Mouse (Mus musculus): ENCODE data around the gene Fbxl4. TPM values are rescaled to one million over a fixed set of nuclear protein-coding genes. Genes with fewer than 3 reads are reported as not detected.
"Not testable (repeated sequence)": the region's sequence is repeated elsewhere in the genome, so short reads cannot be mapped to it uniquely, and the experiment has no call there.

The Fbxl4 gene
- 11.6 and 11.9 TPM in 2 replicates for polyA plus RNA-seq (2016; fragmentation: Nextera tagmentation; extraction: Ambion mirVana)

DNA sequence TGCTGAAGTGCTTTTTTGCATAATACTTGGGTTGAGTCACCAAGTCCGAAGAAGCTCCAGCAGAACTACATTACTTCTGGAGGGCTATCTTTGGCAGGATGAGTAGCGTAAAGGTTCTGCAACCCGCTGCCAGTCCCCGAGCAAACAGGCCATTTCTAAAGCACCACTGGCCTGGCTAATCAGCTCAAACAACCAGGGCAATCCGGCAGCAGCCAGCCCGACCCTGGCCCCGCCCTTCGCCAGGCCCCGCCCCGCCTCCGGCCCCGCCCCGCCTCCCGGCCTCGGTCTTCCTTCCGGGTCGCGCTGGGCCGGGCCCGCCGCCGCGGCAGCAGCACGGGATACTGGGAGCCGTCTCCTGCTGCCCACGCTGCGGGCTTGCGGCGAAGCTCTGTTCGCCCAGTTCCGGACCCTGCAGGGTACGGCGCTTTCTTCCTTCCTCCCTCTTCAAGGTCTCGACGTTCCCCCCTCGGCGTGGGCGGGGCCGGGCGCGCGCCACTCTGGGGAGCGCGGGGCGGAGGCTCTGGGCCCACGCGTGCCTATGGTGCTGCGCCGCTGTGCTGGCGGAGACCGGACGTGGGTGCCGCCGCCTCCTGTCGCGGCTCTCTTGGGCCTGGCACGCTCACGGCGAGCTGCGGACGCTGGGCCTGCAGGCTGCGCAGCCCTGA, at the start of gene Fbxl4:
Gene Fbxl4, plus strand, starts transcription at position 278 of the 665 bp plus-strand sequence.
- H3K4me3 ChIP-seq: peak within 1 kb of the TSS; percentile 80
- peaks cover 11% of the 10 kb centered on the region; the same call in 1 of the 2 replicates for H3K4me1 ChIP-seq
- H3K36me3 ChIP-seq: no peaks in the 10 kb centered on the region
- H3K9me3 ChIP-seq: no peaks in the 10 kb centered on the region
- 1% methylated on average over 51 of the region's 62 CpGs for WGBS
- peak within 1 kb of the TSS; percentile 92 for H3K27ac ChIP-seq (replicated peaks)
- H3K27me3 ChIP-seq: no peaks in the 10 kb centered on the region
- H3K9ac ChIP-seq (replicated peaks): peak within 1 kb of the TSS; percentile 91
- ATAC-seq (ENCODE audit: low FRiP score, low read depth): peak; percentile 98
- H3K4me2 ChIP-seq (replicated peaks): peak within 1 kb of the TSS; percentile 70

DNA sequence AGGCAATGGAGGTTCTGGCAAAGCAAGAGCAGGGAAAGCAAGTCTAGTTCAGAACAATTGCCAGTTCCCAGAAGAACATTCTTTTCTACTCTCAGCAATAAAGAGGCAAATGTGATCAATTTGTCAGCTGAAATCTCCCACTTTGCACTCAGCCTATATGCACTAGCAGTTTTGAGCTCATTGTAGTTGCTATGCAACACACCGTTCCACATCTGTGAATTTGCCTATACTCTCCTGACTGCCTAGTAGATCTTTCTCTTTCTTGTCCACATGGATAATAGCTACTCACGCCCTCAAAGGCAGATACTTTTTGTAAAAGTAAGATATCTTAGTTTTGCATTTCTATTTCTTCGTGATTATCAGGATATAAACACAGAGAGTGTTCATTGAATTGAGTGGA, 42.8 kb upstream of the Fbxl4 start:
- no peak for ATAC-seq (ENCODE audit: low FRiP score, low read depth)

DNA sequence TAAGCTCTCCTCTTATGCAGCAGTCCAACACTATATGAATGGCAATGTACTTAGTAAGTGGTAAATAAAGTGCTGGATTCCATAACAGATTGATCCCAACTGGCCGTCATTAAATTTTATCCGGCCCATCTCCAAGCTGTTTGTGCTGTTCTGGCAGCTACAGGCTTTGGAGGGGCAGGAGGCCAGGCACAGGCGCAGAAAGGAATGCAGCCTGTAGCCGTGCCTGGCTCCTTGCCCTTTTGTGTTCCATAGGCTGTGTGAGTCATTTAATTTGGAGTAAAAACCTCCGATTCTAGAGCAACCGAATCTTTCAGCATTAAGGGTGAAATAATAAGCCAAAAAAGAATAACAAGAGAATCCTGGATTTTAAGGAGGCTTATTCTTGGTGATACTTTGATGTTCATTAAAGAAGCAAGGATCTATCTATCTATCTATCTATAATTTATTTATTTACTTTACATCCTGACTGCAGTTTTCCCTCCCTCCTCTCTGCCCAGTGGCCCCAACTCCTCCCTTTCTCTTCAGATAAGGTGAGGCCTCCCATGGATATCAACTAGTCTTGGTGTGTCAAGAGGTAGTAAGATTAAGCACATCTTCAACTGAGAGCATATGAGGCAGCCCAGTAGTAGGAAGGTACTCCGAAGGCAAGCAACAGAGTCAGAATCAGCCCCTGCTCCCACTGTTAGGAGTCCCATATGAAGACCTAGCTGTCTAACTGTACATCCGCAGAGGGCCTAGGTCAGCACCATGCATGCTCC, 14.3 kb upstream of the Fbxl4 start:
- ATAC-seq (ENCODE audit: low FRiP score, low read depth): no peak
- Histone ChIP-seq H3K27me3 (no peaks in the 10 kb centered on the region), H3K4me3 (no peak overlapping the region), H3K9ac (replicated peaks) (no peak overlapping the region), H3K4me2 (replicated peaks) (no peak overlapping the region), H3K4me1 (no peaks in the 10 kb centered on the region), H3K9me3 (no peaks in the 10 kb centered on the region), H3K27ac (replicated peaks) (no peak overlapping the region), H3K36me3 (no peaks in the 10 kb centered on the region)
- WGBS: 80% methylated on average over 8 of the region's 8 CpGs

More for the DNA sequence above, 42.8 kb upstream of the Fbxl4 start:
- 83% methylated on average over 3 of the region's 3 CpGs for WGBS
- Histone ChIP-seq H3K9ac (replicated peaks) (no peak overlapping the region), H3K9me3 (no peaks in the 10 kb centered on the region), H3K4me2 (replicated peaks) (no peak overlapping the region), H3K27me3 (no peaks in the 10 kb centered on the region), H3K27ac (replicated peaks) (no peak overlapping the region), H3K36me3 (no peaks in the 10 kb centered on the region), H3K4me3 (no peak overlapping the region), H3K4me1 (no peaks in the 10 kb centered on the region)

DNA sequence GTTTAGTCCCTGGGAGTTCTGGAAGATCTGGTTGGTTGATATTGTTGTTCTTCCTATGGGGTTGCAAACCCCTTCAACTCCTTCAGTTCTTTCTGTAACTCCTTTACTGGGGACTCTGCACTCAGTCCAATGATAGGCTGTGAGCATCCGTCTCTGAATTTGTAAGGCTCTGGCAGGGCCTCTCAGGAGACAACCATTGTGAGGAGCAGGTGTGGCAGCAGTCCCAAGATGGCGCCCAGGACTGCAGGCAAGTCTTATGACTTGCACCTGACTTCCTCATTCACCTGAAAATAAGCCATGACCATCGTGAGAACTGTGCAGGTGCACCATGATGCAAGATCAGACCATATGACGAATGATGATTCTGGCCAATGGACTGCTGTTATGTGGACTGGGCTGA, 8.3 kb upstream of the Fbxl4 start:
- not testable (repeated sequence) for H3K4me2 ChIP-seq (replicated peaks); H3K9me3 ChIP-seq; H3K36me3 ChIP-seq; H3K27ac ChIP-seq (replicated peaks); H3K9ac ChIP-seq (replicated peaks); ATAC-seq (ENCODE audit: low FRiP score, low read depth); H3K4me1 ChIP-seq; H3K27me3 ChIP-seq; H3K4me3 ChIP-seq
- WGBS: 88% methylated on average over 4 of the region's 4 CpGs

DNA sequence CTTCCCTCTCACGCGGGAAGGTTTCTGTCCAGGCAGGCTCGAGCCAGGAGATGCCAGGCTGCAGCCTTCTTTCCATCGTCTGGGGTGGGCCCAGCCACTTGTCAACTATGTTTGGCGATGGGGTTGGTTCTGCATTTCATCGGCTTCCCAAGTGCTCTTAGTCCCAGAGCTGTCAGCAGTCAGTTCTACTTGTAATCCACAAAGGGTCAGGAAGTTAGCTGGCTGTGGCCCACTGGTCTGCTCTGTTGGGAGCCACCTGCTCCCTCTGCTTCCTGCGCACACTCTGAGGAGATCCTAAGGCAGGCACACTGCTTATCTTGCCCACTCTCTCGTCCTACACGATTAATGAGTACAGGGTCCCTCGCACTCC, 573 bp downstream of the Fbxl4 start:
- peak overlapping the region; percentile 80 for H3K4me3 ChIP-seq
- H3K4me1 ChIP-seq: peaks cover 11% of the 10 kb centered on the region; the same call in 1 of the 2 replicates
- H3K9ac ChIP-seq (replicated peaks): peak overlapping the region; percentile 91
- no peaks in the 10 kb centered on the region for H3K9me3 ChIP-seq
- 8% methylated on average over 10 of the region's 10 CpGs for WGBS
- no peaks in the 10 kb centered on the region for H3K36me3 ChIP-seq
- H3K27ac ChIP-seq (replicated peaks): peak overlapping the region; percentile 92
- H3K4me2 ChIP-seq (replicated peaks): peak overlapping the region; percentile 70
- ATAC-seq (ENCODE audit: low FRiP score, low read depth): peak; percentile 50
- no peaks in the 10 kb centered on the region for H3K27me3 ChIP-seq

DNA sequence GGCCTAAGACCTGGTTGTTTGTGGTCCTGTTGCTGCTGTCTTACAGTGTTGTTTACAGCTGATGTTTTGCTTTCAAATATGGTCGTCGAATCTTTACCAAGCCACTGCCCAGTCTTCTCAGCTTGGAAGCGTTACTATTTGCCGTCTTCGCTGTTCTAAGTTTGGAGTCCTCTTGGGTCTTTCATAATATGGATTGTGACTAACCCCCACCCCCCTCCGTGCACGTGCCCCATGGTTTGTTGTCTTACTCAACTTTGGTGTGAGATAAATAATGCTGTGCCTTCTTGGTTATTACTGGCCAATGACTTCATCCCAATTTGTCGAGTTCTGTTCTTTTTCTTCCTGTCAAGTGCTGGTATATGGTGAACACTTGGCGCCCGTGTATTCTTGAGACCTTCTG, 1.1 kb downstream of the Fbxl4 start:
- H3K4me3 ChIP-seq: peak overlapping the region; percentile 80; the same call in 1 of the 2 replicates
- H3K36me3 ChIP-seq: no peaks in the 10 kb centered on the region
- peak overlapping the region; percentile 70 for H3K4me2 ChIP-seq (replicated peaks)
- ATAC-seq (ENCODE audit: low FRiP score, low read depth): no peak
- H3K27ac ChIP-seq (replicated peaks): no peak overlapping the region
- WGBS: 86% methylated on average over 10 of the region's 10 CpGs
- H3K9ac ChIP-seq (replicated peaks): no peak overlapping the region; the same call in 1 of the 2 replicates
- H3K4me1 ChIP-seq: peaks cover 11% of the 10 kb centered on the region; the same call in 1 of the 2 replicates
- no peaks in the 10 kb centered on the region for H3K9me3 ChIP-seq
- H3K27me3 ChIP-seq: no peaks in the 10 kb centered on the region

DNA sequence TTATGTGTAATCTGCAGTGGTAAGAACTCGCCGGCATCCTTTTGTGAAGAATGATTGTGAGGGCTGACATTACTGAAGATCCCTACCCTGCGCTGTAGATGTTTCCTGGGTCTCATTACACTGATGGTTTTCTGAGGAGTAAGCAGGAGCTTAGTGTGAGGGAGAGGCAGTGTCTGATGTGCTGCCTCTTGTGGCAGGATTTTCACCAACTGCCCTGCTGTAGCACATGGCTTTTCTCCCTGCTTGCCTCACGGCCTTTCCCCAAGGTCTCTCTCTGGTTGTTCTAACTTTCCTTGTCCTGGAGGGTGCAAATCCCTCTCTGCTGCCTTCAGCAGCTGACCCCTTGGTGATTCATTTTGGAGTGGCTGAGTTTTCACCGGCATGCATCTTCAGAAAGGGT, 10.0 kb downstream of the Fbxl4 start:
- no peaks in the 10 kb centered on the region for H3K36me3 ChIP-seq
- H3K4me2 ChIP-seq (replicated peaks): no peak overlapping the region
- H3K4me1 ChIP-seq: no peaks in the 10 kb centered on the region
- H3K4me3 ChIP-seq: no peak overlapping the region
- 0 out of 2 replicates have a peak, but pooled peaks have one; percentile 41 for ATAC-seq (ENCODE audit: low FRiP score, low read depth)
- H3K9me3 ChIP-seq: no peaks in the 10 kb centered on the region
- H3K27me3 ChIP-seq: no peaks in the 10 kb centered on the region
- no peak overlapping the region for H3K9ac ChIP-seq (replicated peaks)
- no peak overlapping the region for H3K27ac ChIP-seq (replicated peaks)
- 58% methylated on average over 5 of the region's 5 CpGs for whole genome bisulfite sequencing

DNA sequence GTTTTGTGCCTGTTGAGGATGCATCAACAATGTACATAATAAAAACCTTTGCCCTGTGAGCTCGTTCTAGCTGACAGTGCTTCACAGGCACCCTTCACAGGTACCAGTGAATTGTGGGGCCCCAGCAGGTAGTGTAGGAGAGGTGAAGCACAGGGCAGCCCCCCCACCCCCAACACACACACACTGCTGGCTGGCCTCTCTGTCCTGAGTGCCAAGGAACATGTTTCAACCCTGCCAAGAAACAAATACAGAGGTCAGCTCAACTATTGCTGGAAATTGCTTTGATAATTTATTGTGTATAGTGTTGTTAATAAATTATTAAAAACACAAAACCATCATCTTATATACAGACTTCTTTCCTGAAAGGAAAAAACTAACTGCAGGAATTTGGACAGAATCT, 21.2 kb downstream of the Fbxl4 start:
- no peak for ATAC-seq (ENCODE audit: low FRiP score, low read depth)
- no peak overlapping the region for H3K4me3 ChIP-seq
- no peaks in the 10 kb centered on the region for H3K27me3 ChIP-seq
- 0 out of 2 replicates have a peak, but pooled peaks cover 3% of the 10 kb centered on the region for H3K36me3 ChIP-seq
- no peaks in the 10 kb centered on the region for H3K9me3 ChIP-seq
- H3K27ac ChIP-seq (replicated peaks): no peak overlapping the region
- H3K4me2 ChIP-seq (replicated peaks): no peak overlapping the region
- WGBS: 59% methylated on average over 1 of the region's 1 CpGs
- no peak overlapping the region for H3K9ac ChIP-seq (replicated peaks)
- no peaks in the 10 kb centered on the region for H3K4me1 ChIP-seq

DNA sequence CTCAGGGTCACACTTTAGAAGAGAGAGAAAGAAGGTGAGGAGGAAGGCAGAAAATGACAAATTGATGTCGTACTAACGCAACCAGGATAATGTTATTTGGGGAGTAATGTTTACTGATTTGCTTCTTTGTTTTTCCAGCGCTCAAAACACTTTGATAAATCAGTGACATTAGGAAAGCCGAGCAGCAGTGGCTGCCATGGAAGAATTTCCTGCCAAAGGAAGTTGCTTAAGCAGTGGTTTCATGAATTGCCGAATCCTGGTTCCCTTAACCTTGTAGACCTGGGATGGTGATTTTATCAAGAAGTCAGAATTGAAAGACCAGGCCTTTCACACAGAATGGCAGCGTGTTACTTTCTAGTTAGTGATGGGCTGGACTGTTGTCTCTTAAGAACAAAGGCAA, 23.3 kb downstream of the Fbxl4 start:
- 87% methylated on average over 6 of the region's 6 CpGs for WGBS

DNA sequence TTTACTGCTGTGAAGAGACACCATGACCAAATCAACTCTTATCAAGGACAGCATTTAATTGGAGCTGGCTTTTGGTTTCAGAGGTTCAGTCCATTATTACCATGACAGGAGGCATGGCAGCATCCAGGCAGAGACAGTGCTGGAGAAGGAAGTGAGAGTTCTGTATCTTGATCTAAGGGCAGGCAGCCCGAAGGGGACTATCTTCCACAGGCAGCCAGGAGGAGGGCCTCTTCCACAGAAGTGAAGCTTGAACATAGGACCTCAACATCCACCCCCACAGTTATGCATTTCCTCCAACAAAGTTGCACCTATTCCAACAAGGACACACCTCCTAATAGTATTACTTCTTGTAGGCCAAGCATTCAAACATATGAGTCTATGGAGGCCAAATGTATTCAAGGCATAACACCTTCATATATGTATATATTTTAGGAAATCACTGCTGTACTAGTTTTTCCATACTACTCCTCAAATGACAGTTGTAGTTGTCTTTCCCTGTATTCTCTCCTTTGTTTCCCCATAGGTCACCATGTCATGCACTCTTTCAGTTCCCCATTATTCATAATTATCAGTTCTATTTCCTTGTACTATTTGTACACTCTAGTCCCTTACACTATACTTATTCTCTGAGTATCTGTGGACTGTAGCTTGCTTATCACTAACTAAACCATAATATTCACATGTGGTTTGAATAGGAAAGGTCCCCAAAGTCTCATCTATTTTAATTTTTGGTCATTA, 26.4 kb downstream of the Fbxl4 start:
- H3K4me2 ChIP-seq (replicated peaks): no peak overlapping the region
- no peaks in the 10 kb centered on the region for H3K4me1 ChIP-seq
- H3K9me3 ChIP-seq: no peaks in the 10 kb centered on the region
- H3K9ac ChIP-seq (replicated peaks): no peak overlapping the region
- H3K36me3 ChIP-seq: 0 out of 2 replicates have a peak, but pooled peaks cover 3% of the 10 kb centered on the region
- 84% methylated on average over 1 of the region's 1 CpGs for WGBS
- no peak overlapping the region for H3K27ac ChIP-seq (replicated peaks)
- H3K4me3 ChIP-seq: no peak overlapping the region
- ATAC-seq (ENCODE audit: low FRiP score, low read depth): no peak
- H3K27me3 ChIP-seq: no peaks in the 10 kb centered on the region

More for the DNA sequence above, 23.3 kb downstream of the Fbxl4 start:
- Histone ChIP-seq H3K27me3 (no peaks in the 10 kb centered on the region), H3K27ac (replicated peaks) (no peak overlapping the region), H3K4me2 (replicated peaks) (no peak overlapping the region), H3K36me3 (0 out of 2 replicates have a peak, but pooled peaks cover 3% of the 10 kb centered on the region), H3K4me3 (no peak overlapping the region), H3K4me1 (no peaks in the 10 kb centered on the region), H3K9ac (replicated peaks) (no peak overlapping the region), H3K9me3 (no peaks in the 10 kb centered on the region)
- no peak for ATAC-seq (ENCODE audit: low FRiP score, low read depth)

DNA sequence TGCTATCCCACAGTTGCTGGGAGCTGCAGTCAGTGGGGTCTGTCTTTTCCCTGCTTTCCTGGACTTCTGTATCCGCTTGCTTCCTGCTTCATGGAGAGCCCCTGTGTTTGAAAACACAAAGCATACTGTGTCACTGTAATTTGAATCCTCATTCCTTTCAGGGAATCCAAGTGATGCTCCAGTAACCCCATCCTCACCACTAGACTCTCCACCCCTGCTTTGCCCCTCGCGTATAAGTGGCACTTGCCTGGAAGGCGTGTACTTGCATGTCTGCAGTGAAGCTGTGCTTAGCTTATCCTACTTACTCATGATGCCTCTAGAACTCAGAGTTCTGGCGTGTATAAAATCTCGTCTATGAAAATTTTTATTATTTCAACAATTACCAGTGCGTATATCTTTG, 32.7 kb downstream of the Fbxl4 start:
- H3K27me3 ChIP-seq: no peaks in the 10 kb centered on the region
- H3K4me3 ChIP-seq: no peak overlapping the region
- WGBS: 47% methylated on average over 7 of the region's 7 CpGs
- H3K36me3 ChIP-seq: no peaks in the 10 kb centered on the region
- no peak overlapping the region for H3K9ac ChIP-seq (replicated peaks)
- H3K4me2 ChIP-seq (replicated peaks): no peak overlapping the region
- no peak for ATAC-seq (ENCODE audit: low FRiP score, low read depth)
- peaks cover 8% of the 10 kb centered on the region; the same call in 1 of the 2 replicates for H3K4me1 ChIP-seq
- H3K27ac ChIP-seq (replicated peaks): no peak overlapping the region
- H3K9me3 ChIP-seq: no peaks in the 10 kb centered on the region

Measured in midbrain, embryonic 12.5 days (tissue).